In genomic region chr11:51999611-52000289, GRCm38 (mm10) we compare ENCODE assay signal across 8 mouse cellular contexts. TPM values are rescaled to one million over a fixed set of nuclear protein-coding genes. Genes with fewer than 3 reads are reported as not detected.
DNase-seq lines count a peak whose midpoint lies in the region; ATAC-seq and TF ChIP-seq lines count a peak whose summit lies in the region.

No protein-coding gene starts in this region.

- H3K36me3 ChIP-seq in C2C12 (ENCODE audit: control insufficient read depth, insufficient read depth): peaks cover 34% of the 10 kb centered on the region
- H3K36me3 ChIP-seq in embryonic facial prominence, embryonic 15.5 days: peaks cover 26% of the 10 kb centered on the region
- H3K36me3 ChIP-seq in heart, embryonic 10.5 days: peaks cover 30% of the 10 kb centered on the region
- peaks cover 31% of the 10 kb centered on the region for H3K36me3 ChIP-seq in kidney, embryonic 15.5 days
- peaks cover 33% of the 10 kb centered on the region for H3K36me3 ChIP-seq in liver, postnatal 0 days (replicated peaks; ENCODE audit: insufficient read depth, low read length)
- H3K36me3 ChIP-seq in neural tube, embryonic 14.5 days (ENCODE audit: control insufficient read depth, insufficient read depth, low read length): peaks cover 28% of the 10 kb centered on the region

- H3K27ac ChIP-seq in embryonic facial prominence, embryonic 15.5 days (replicated peaks): peak overlapping the region; percentile 98
- H3K27ac ChIP-seq in heart, embryonic 10.5 days: peak overlapping the region; percentile 99
- H3K27ac ChIP-seq in kidney, embryonic 15.5 days: peak overlapping the region; percentile 97
- peak overlapping the region; percentile 99 for H3K27ac ChIP-seq in liver, postnatal 0 days (ENCODE audit: low read depth)
- peak overlapping the region; percentile 91 for H3K27ac ChIP-seq in neural tube, embryonic 14.5 days (ENCODE audit: low read depth, low read length)

- no peak for TF ChIP-seq CTCF in C2C12 (IDR thresholded peaks at IDR 0.05; ENCODE audit: control insufficient read depth, insufficient read depth, insufficient read length)
- TF ChIP-seq CTCF in liver, postnatal 0 days (IDR thresholded peaks at IDR 0.05; ENCODE audit: low read depth): peak; percentile 23

- H3K4me3 ChIP-seq in C2C12 (ENCODE audit: insufficient read depth, poor library complexity, severe bottlenecking): peak overlapping the region; percentile 98
- peak overlapping the region; percentile 98 for H3K4me3 ChIP-seq in embryonic facial prominence, embryonic 15.5 days (replicated peaks)
- H3K4me3 ChIP-seq in heart, embryonic 10.5 days: peak overlapping the region; percentile 93
- peak overlapping the region; percentile 86 for H3K4me3 ChIP-seq in kidney, embryonic 15.5 days (replicated peaks)
- H3K4me3 ChIP-seq in liver, postnatal 0 days (ENCODE audit: low read depth, low read length): peak overlapping the region; percentile 98
- H3K4me3 ChIP-seq in neural tube, embryonic 14.5 days (ENCODE audit: low read depth, low read length): peak overlapping the region; percentile 85

- peaks cover 62% of the 10 kb centered on the region for H3K79me2 ChIP-seq in C2C12 (ENCODE audit: control insufficient read depth, insufficient read depth)

- no peak for TF ChIP-seq EP300 in liver, postnatal 0 days (IDR thresholded peaks at IDR 0.05; ENCODE audit: low read depth)

- WGBS in embryonic facial prominence, embryonic 15.5 days: under 1% methylated on average over 29 of the region's 29 CpGs
- under 1% methylated on average over 29 of the region's 29 CpGs for WGBS in heart, embryonic 10.5 days
- WGBS in kidney, embryonic 15.5 days: under 1% methylated on average over 29 of the region's 29 CpGs
- WGBS in liver, postnatal 0 days (ENCODE audit: insufficient replicate concordance): under 1% methylated on average over 28 of the region's 29 CpGs
- under 1% methylated on average over 29 of the region's 29 CpGs for WGBS in neural tube, embryonic 14.5 days

- DNase-seq in adrenal gland, postnatal 25 days: peak; percentile 69
- DNase-seq in heart, embryonic 10.5 days (ENCODE audit: low spot score): peak; percentile 89
- peak; percentile 68 for DNase-seq in liver, postnatal 0 days
- DNase-seq in urinary bladder, postnatal 14 days (ENCODE audit: low spot score): peak; percentile 69

- H3K79me3 ChIP-seq in C2C12 (ENCODE audit: low read depth): peaks cover 39% of the 10 kb centered on the region

- peaks cover 36% of the 10 kb centered on the region for H3K4me1 ChIP-seq in embryonic facial prominence, embryonic 15.5 days
- peaks cover 13% of the 10 kb centered on the region for H3K4me1 ChIP-seq in heart, embryonic 10.5 days
- H3K4me1 ChIP-seq in kidney, embryonic 15.5 days: peaks cover 38% of the 10 kb centered on the region
- peaks cover 23% of the 10 kb centered on the region for H3K4me1 ChIP-seq in liver, postnatal 0 days (ENCODE audit: insufficient read depth)
- peaks cover 21% of the 10 kb centered on the region; the same call in 1 of the 2 replicates for H3K4me1 ChIP-seq in neural tube, embryonic 14.5 days (ENCODE audit: control insufficient read depth, insufficient read depth, low read length)

- peak overlapping the region; percentile 95 for H3K9ac ChIP-seq in embryonic facial prominence, embryonic 15.5 days
- peak overlapping the region; percentile 92 for H3K9ac ChIP-seq in kidney, embryonic 15.5 days
- H3K9ac ChIP-seq in liver, postnatal 0 days (replicated peaks): peak overlapping the region; percentile 98
- H3K9ac ChIP-seq in neural tube, embryonic 14.5 days (replicated peaks; ENCODE audit: low read depth, low read length): peak overlapping the region; percentile 92

- peak; percentile 16 for ATAC-seq in embryonic facial prominence, embryonic 15.5 days (ENCODE audit: insufficient number of reproducible peaks, low FRiP score, low TSS enrichment, low read depth)
- peak; percentile 55 for ATAC-seq in kidney, embryonic 15.5 days (replicated peaks; ENCODE audit: low FRiP score)
- peak; percentile 12 for ATAC-seq in liver, postnatal 0 days
- peak; percentile 52 for ATAC-seq in neural tube, embryonic 14.5 days (ENCODE audit: low read depth)

- H3ac ChIP-seq in C2C12 (ENCODE audit: control insufficient read depth, insufficient read length, low read depth): peak overlapping the region; percentile 81

- H3K4me2 ChIP-seq in embryonic facial prominence, embryonic 15.5 days (replicated peaks): peak overlapping the region; percentile 77
- H3K4me2 ChIP-seq in kidney, embryonic 15.5 days: peak overlapping the region; percentile 71
- peak overlapping the region; percentile 86 for H3K4me2 ChIP-seq in liver, postnatal 0 days (ENCODE audit: low read depth, low read length)
- H3K4me2 ChIP-seq in neural tube, embryonic 14.5 days (ENCODE audit: low read depth, low read length): peak overlapping the region; percentile 56

- H3K9me3 ChIP-seq in embryonic facial prominence, embryonic 15.5 days (replicated peaks): no peaks in the 10 kb centered on the region
- no peaks in the 10 kb centered on the region for H3K9me3 ChIP-seq in heart, embryonic 10.5 days
- H3K9me3 ChIP-seq in kidney, embryonic 15.5 days (replicated peaks): no peaks in the 10 kb centered on the region
- no peaks in the 10 kb centered on the region for H3K9me3 ChIP-seq in liver, postnatal 0 days (ENCODE audit: low read length)
- H3K9me3 ChIP-seq in neural tube, embryonic 14.5 days (ENCODE audit: control insufficient read depth, low read length): no peaks in the 10 kb centered on the region

- H3K27me3 ChIP-seq in C2C12 (ENCODE audit: control insufficient read depth, insufficient read depth, insufficient read length): no peaks in the 10 kb centered on the region
- no peaks in the 10 kb centered on the region for H3K27me3 ChIP-seq in embryonic facial prominence, embryonic 15.5 days
- no peaks in the 10 kb centered on the region for H3K27me3 ChIP-seq in heart, embryonic 10.5 days (ENCODE audit: insufficient read depth, poor library complexity, severe bottlenecking)
- no peaks in the 10 kb centered on the region for H3K27me3 ChIP-seq in kidney, embryonic 15.5 days
- no peaks in the 10 kb centered on the region for H3K27me3 ChIP-seq in liver, postnatal 0 days (ENCODE audit: insufficient read depth, low read length)
- no peaks in the 10 kb centered on the region for H3K27me3 ChIP-seq in neural tube, embryonic 14.5 days (ENCODE audit: control insufficient read depth, insufficient read depth, low read length)

TF ChIP-seq in C2C12, 6 proteins besides CTCF, POLR2A, EP300 and RAD21:
- TF ChIP-seq CEBPB (IDR thresholded peaks at IDR 0.05; ENCODE audit: low read depth) (no peak), FOSL1 (IDR thresholded peaks at IDR 0.05; ENCODE audit: insufficient read depth, low read length, poor library complexity, severe bottlenecking) (no peak), MYOG (IDR thresholded peaks at IDR 0.05; ENCODE audit: control insufficient read depth, extremely low read depth, insufficient read length) (no peak), MAX (IDR thresholded peaks at IDR 0.05) (no peak), MYOD1 (IDR thresholded peaks at IDR 0.05; ENCODE audit: control insufficient read depth, insufficient read length, low read depth) (no peak), USF1 (IDR thresholded peaks at IDR 0.05; ENCODE audit: low read depth) (no peak)

RNA-seq across cellular contexts. Expression of gene Ube2b, which starts 0.8 kb away (rescaled TPM):
- polyA plus RNA-seq in C2C12 (2012; fragmentation: generic; extraction: Trizol): 49.4 TPM
- 140 and 160 TPM in 2 replicates for total RNA-seq in adrenal gland, postnatal 25 days (2021)
- 234 and 239 TPM in 2 replicates for polyA plus RNA-seq in embryonic facial prominence, embryonic 15.5 days (2015; fragmentation: Nextera tagmentation; extraction: Ambion mirVana)
- 224 and 227 TPM in 2 replicates for polyA plus RNA-seq in heart, embryonic 10.5 days (2016; fragmentation: Nextera tagmentation; extraction: Ambion mirVana)
- polyA plus RNA-seq in kidney, embryonic 15.5 days (2015; fragmentation: Nextera tagmentation; extraction: Ambion mirVana): 211 and 228 TPM in 2 replicates
- polyA plus RNA-seq in liver, postnatal 0 days (2015; fragmentation: Nextera tagmentation; extraction: Ambion mirVana): 127 and 148 TPM in 2 replicates
- polyA plus RNA-seq in neural tube, embryonic 14.5 days (2014; fragmentation: Nextera tagmentation; extraction: Ambion mirVana): 165 and 171 TPM in 2 replicates

RNA-seq across cellular contexts. Expression of gene Cdkl3, which starts 4.3 kb away (rescaled TPM):
- 1.7 TPM for polyA plus RNA-seq in C2C12 (2012; fragmentation: generic; extraction: Trizol)
- total RNA-seq in adrenal gland, postnatal 25 days (2021): 4.0 and 4.7 TPM in 2 replicates
- 11.9 and 12.3 TPM in 2 replicates for polyA plus RNA-seq in embryonic facial prominence, embryonic 15.5 days (2015; fragmentation: Nextera tagmentation; extraction: Ambion mirVana)
- 8.0 and 10.3 TPM in 2 replicates for polyA plus RNA-seq in heart, embryonic 10.5 days (2016; fragmentation: Nextera tagmentation; extraction: Ambion mirVana)
- 8.4 and 8.7 TPM in 2 replicates for polyA plus RNA-seq in kidney, embryonic 15.5 days (2015; fragmentation: Nextera tagmentation; extraction: Ambion mirVana)
- polyA plus RNA-seq in liver, postnatal 0 days (2015; fragmentation: Nextera tagmentation; extraction: Ambion mirVana): 1.6 and 1.7 TPM in 2 replicates
- polyA plus RNA-seq in neural tube, embryonic 14.5 days (2014; fragmentation: Nextera tagmentation; extraction: Ambion mirVana): 29.5 TPM in 2 replicates

RNA-seq across cellular contexts. Expression of gene Cdkn2aipnl, which starts 32.3 kb away (rescaled TPM):
- polyA plus RNA-seq in C2C12 (2012; fragmentation: generic; extraction: Trizol): 52.7 TPM
- 20.1 and 20.5 TPM in 2 replicates for total RNA-seq in adrenal gland, postnatal 25 days (2021)
- polyA plus RNA-seq in embryonic facial prominence, embryonic 15.5 days (2015; fragmentation: Nextera tagmentation; extraction: Ambion mirVana): 83.9 and 86.8 TPM in 2 replicates
- polyA plus RNA-seq in heart, embryonic 10.5 days (2016; fragmentation: Nextera tagmentation; extraction: Ambion mirVana): 89.1 and 105 TPM in 2 replicates
- polyA plus RNA-seq in kidney, embryonic 15.5 days (2015; fragmentation: Nextera tagmentation; extraction: Ambion mirVana): 95.7 and 96.9 TPM in 2 replicates
- polyA plus RNA-seq in liver, postnatal 0 days (2015; fragmentation: Nextera tagmentation; extraction: Ambion mirVana): 30.7 and 33.3 TPM in 2 replicates
- 128 and 131 TPM in 2 replicates for polyA plus RNA-seq in neural tube, embryonic 14.5 days (2014; fragmentation: Nextera tagmentation; extraction: Ambion mirVana)

Comparison
In these comparisons a context has a peak if more than half of its experiments do, and no peak if none do; other contexts are left out.
1. Peak in every context shown above with its lines: DNase-seq, ATAC-seq, H3K4me3 ChIP-seq and H3K27ac ChIP-seq.